Mouse (Mus musculus) myocyte (in vitro differentiated cells): Measurements from ENCODE around the gene Oxct2a. TPM values are rescaled to one million over a fixed set of nuclear protein-coding genes. Genes with fewer than 3 reads are reported as not detected.

ENCODE experiments used
- H3K27me3 ChIP-seq: one replicate; pipeline ENCODE4 v1.6.1; 2011; ENCODE audit not compliant: control insufficient read depth, insufficient read depth, insufficient read length
- H3K36me3 ChIP-seq: one replicate; pipeline ENCODE4 v1.6.1; 2011; ENCODE audit not compliant: control insufficient read depth, insufficient read depth
- H3K4me2 ChIP-seq: one replicate; pipeline ENCODE4 v1.6.1; 2011; ENCODE audit warnings: low read depth, control low read depth
- H3K4me3 ChIP-seq: one replicate; pipeline ENCODE4 v1.5.1; 2011; ENCODE audit warnings: mild to moderate bottlenecking, control low read depth, moderate library complexity
- H3K79me2 ChIP-seq: one replicate; pipeline ENCODE4 v1.6.1; 2011; ENCODE audit not compliant: control insufficient read depth, insufficient read depth
- H3ac ChIP-seq: one replicate; pipeline ENCODE4 v1.6.1; 2011; ENCODE audit not compliant: control insufficient read depth, insufficient read length
- CEBPB ChIP-seq: IDR thresholded peaks from 2 replicates; pipeline ENCODE4 v1.6.1; 2011; ENCODE audit warnings: mild to moderate bottlenecking, moderate library complexity; ENCODE audit not compliant: poor library complexity, insufficient read depth, severe bottlenecking
- E2F4 ChIP-seq: IDR thresholded peaks from one replicate; pipeline ENCODE4 v1.6.1; 2011; ENCODE audit warnings: mild to moderate bottlenecking, control low read depth, moderate library complexity; ENCODE audit not compliant: insufficient read depth
- MAX ChIP-seq: IDR thresholded peaks from one replicate; pipeline ENCODE4 v1.6.1; 2011; ENCODE audit warnings: low read depth, mild to moderate bottlenecking, control low read depth
- MYOD1 ChIP-seq, 3 experiments: IDR thresholded peaks; one replicate each; pipeline ENCODE4 v1.6.1; 2011; ENCODE audit warnings: control low read depth in 2 of 3, low read depth in 2 of 3, mild to moderate bottlenecking in 2 of 3, moderate library complexity in 1 of 3; ENCODE audit not compliant: insufficient read length in 2 of 3, control insufficient read depth in 1 of 3
- MYOG ChIP-seq, 3 experiments: IDR thresholded peaks; one replicate each; pipeline ENCODE4 v1.6.1; 2011; ENCODE audit warnings: control low read depth in 2 of 3, low read depth in 2 of 3, mild to moderate bottlenecking in 2 of 3; ENCODE audit not compliant: insufficient read length in 2 of 3, control insufficient read depth in 1 of 3, insufficient read depth in 1 of 3
- POLR2A ChIP-seq: IDR thresholded peaks from one replicate; pipeline ENCODE4 v1.6.1; 2011; ENCODE audit warnings: low read depth, mild to moderate bottlenecking, control low read depth, moderate library complexity; ENCODE audit not compliant: insufficient read length
- POLR2AphosphoS2 ChIP-seq: IDR thresholded peaks from one replicate; pipeline ENCODE4 v1.6.1; 2011; ENCODE audit warnings: low read depth, control low read depth; ENCODE audit not compliant: insufficient read length
- REST ChIP-seq: IDR thresholded peaks from one replicate; pipeline ENCODE4 v1.6.1; 2011; ENCODE audit warnings: mild to moderate bottlenecking, control low read depth, moderate library complexity; ENCODE audit not compliant: insufficient read depth, insufficient read length
- SRF ChIP-seq: IDR thresholded peaks from one replicate; pipeline ENCODE4 v1.6.1; 2011; ENCODE audit warnings: low read depth; ENCODE audit not compliant: control insufficient read depth, insufficient read length
- TCF12 ChIP-seq: IDR thresholded peaks from one replicate; pipeline ENCODE4 v1.6.1; 2011; ENCODE audit warnings: mild to moderate bottlenecking, control low read depth; ENCODE audit not compliant: poor library complexity, insufficient read depth, severe bottlenecking
- TCF3 ChIP-seq: IDR thresholded peaks from one replicate; pipeline ENCODE4 v1.6.1; 2011; ENCODE audit warnings: low read depth, control low read depth; ENCODE audit not compliant: insufficient read length
- USF1 ChIP-seq: IDR thresholded peaks from one replicate; pipeline ENCODE4 v1.6.1; 2011; ENCODE audit warnings: low read depth, mild to moderate bottlenecking, control low read depth, moderate library complexity
- polyA plus RNA-seq: library from polyadenylated mRNA; unstranded; fragments of >200 nt; fragmentation: generic; extraction: Trizol; gene quantifications from one replicate; pipeline ENCODE4 v1.2.1, GENCODE M21; 2012; ENCODE audit warnings: missing spikeins

Gene Oxct2a
- polyA plus RNA-seq, 1 experiment = 0.04 TPM

- H3ac ChIP-seq = no peak overlapping the region
- no peaks in the 10 kb centered on the region for H3K79me2 ChIP-seq
- no peaks in the 10 kb centered on the region for H3K27me3 ChIP-seq
- H3K36me3 ChIP-seq = no peaks in the 10 kb centered on the region
- no peak for TF ChIP-seq TCF3
- TF ChIP-seq E2F4 = no peak
- no peak for TF ChIP-seq USF1
- TF ChIP-seq POLR2AphosphoS2 = no peak
- no peak for TF ChIP-seq REST
- TF ChIP-seq CEBPB = no peak
- TF ChIP-seq TCF12 = no peak
- no peak for TF ChIP-seq SRF
- TF ChIP-seq MYOD1 (IDR thresholded peaks at IDR 0.05; ENCODE audit: control insufficient read depth in 1 of 3, insufficient read length in 2 of 3, low read depth in 2 of 3) = no peak
- TF ChIP-seq MAX = no peak
- no peak for TF ChIP-seq MYOG (IDR thresholded peaks at IDR 0.05; ENCODE audit: control insufficient read depth in 1 of 3, insufficient read depth in 1 of 3, insufficient read length in 2 of 3, low read depth in 2 of 3)
- no peak for TF ChIP-seq POLR2A
- H3K4me3 ChIP-seq = no peak overlapping the region
- H3K4me2 ChIP-seq = no peak overlapping the region
Measured at GRCm38 (mm10) chr4:123308292-123308691, 15.1 kb downstream of the Oxct2a start.

- TF ChIP-seq USF1 = no peak
- no peak for TF ChIP-seq E2F4
- TF ChIP-seq REST = no peak
- no peak for TF ChIP-seq SRF
- no peak for TF ChIP-seq MYOG (IDR thresholded peaks at IDR 0.05; ENCODE audit: control insufficient read depth in 1 of 3, insufficient read depth in 1 of 3, insufficient read length in 2 of 3, low read depth in 2 of 3)
- TF ChIP-seq POLR2AphosphoS2 = no peak
- TF ChIP-seq MYOD1 (IDR thresholded peaks at IDR 0.05; ENCODE audit: control insufficient read depth in 1 of 3, insufficient read length in 2 of 3, low read depth in 2 of 3) = no peak
- no peak for TF ChIP-seq TCF3
- no peak for TF ChIP-seq CEBPB
- TF ChIP-seq MAX = no peak
- no peak for TF ChIP-seq POLR2A
- no peak for TF ChIP-seq TCF12
- Histone ChIP-seq H3ac (no peak overlapping the region), H3K36me3 (peaks cover 7% of the 10 kb centered on the region), H3K27me3 (no peaks in the 10 kb centered on the region), H3K4me3 (no peak overlapping the region), H3K4me2 (no peak overlapping the region), H3K79me2 (no peaks in the 10 kb centered on the region)
Measured at GRCm38 (mm10) chr4:123306999-123307398, 16.4 kb downstream of the Oxct2a start.

GRCm38 (mm10) chr4:123305789-123306188, 17.6 kb downstream of the Oxct2a start:
- H3ac ChIP-seq = no peak overlapping the region
- H3K36me3 ChIP-seq = peaks cover 8% of the 10 kb centered on the region

GRCm38 (mm10) chr4:123298980-123299670, 24.3 kb downstream of the Oxct2a start:
- Histone ChIP-seq H3ac (no peak overlapping the region), H3K36me3 (peaks cover 35% of the 10 kb centered on the region), H3K27me3 (no peaks in the 10 kb centered on the region), H3K4me3 (no peak overlapping the region), H3K79me2 (no peaks in the 10 kb centered on the region), H3K4me2 (no peak overlapping the region)
- no peak for TF ChIP-seq MYOD1 (IDR thresholded peaks at IDR 0.05; ENCODE audit: control insufficient read depth in 1 of 3, insufficient read length in 2 of 3, low read depth in 2 of 3)
- TF ChIP-seq E2F4 = no peak

More at GRCm38 (mm10) chr4:123305789-123306188, 17.6 kb downstream of the Oxct2a start:
- H3K79me2 ChIP-seq = no peaks in the 10 kb centered on the region
- H3K4me2 ChIP-seq = no peak overlapping the region
- no peaks in the 10 kb centered on the region for H3K27me3 ChIP-seq
- H3K4me3 ChIP-seq = no peak overlapping the region
- TF ChIP-seq USF1 (no peak), POLR2A (no peak), MAX (no peak), MYOG (IDR thresholded peaks at IDR 0.05; ENCODE audit: control insufficient read depth in 1 of 3, insufficient read depth in 1 of 3, insufficient read length in 2 of 3, low read depth in 2 of 3) (no peak), REST (no peak), E2F4 (no peak), POLR2AphosphoS2 (no peak), SRF (no peak), CEBPB (no peak), TCF3 (no peak), MYOD1 (IDR thresholded peaks at IDR 0.05; ENCODE audit: control insufficient read depth in 1 of 3, insufficient read length in 2 of 3, low read depth in 2 of 3) (no peak), TCF12 (no peak)

- no peak overlapping the region for H3ac ChIP-seq
- no peaks in the 10 kb centered on the region for H3K79me2 ChIP-seq
- H3K36me3 ChIP-seq = peaks cover 42% of the 10 kb centered on the region
- no peaks in the 10 kb centered on the region for H3K27me3 ChIP-seq
- TF ChIP-seq MAX (no peak), POLR2AphosphoS2 (no peak), POLR2A (no peak), MYOG (IDR thresholded peaks at IDR 0.05; ENCODE audit: control insufficient read depth in 1 of 3, insufficient read depth in 1 of 3, insufficient read length in 2 of 3, low read depth in 2 of 3) (no peak), TCF12 (no peak), TCF3 (no peak), E2F4 (no peak), USF1 (no peak), MYOD1 (IDR thresholded peaks at IDR 0.05; ENCODE audit: control insufficient read depth in 1 of 3, insufficient read length in 2 of 3, low read depth in 2 of 3) (no peak), CEBPB (no peak), REST (no peak), SRF (no peak)
- no peak overlapping the region for H3K4me2 ChIP-seq
- no peak overlapping the region for H3K4me3 ChIP-seq
Measured at GRCm38 (mm10) chr4:123298226-123298625, 25.2 kb downstream of the Oxct2a start.
